Comparison of ENCODE assay signal across 10 mouse cellular contexts in the genomic region with DNA sequence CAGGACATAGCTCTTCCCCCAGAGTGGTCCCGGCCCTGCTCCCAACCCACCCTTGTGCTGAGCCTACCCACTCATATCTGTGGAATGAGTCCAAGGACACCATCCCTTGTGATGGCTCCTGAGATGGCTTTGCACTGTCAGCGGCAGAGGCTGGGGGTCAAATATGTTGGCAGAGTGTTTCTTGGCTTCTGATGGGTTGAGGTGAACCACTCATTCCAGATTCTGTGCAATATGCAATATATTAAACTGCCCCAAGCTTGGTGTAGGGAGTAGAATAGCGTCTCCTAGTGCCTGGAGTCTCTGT. TPM values are rescaled to one million over a fixed set of nuclear protein-coding genes. Genes with fewer than 3 reads are reported as not detected.
DNase-seq lines count a peak whose midpoint lies in the region; ATAC-seq lines count a peak whose summit lies in the region.
"Had no signal": no experiment of that assay in that cellular context is flagged by ENCODE, and none has a peak within 500 bp of the region (broad histone marks: within the 10 kb centered on the region; RNA-seq: fewer than 3 reads in every experiment).

No protein-coding gene starts in this region.

- WGBS in heart, embryonic 10.5 days, result 85% methylated on average over 3 of the region's 3 CpGs
- 85% methylated on average over 3 of the region's 3 CpGs for WGBS in neural tube, embryonic 12.5 days
- 93% methylated on average over 3 of the region's 3 CpGs for WGBS in midbrain, embryonic 12.5 days

- no peak for DNase-seq in heart, embryonic 10.5 days (ENCODE audit: low spot score)
- no peak for DNase-seq in heart, postnatal 36 days
- no peak for DNase-seq in neural tube, embryonic 10.5 days (ENCODE audit: extremely low spot score, low spot score)
- no peak for DNase-seq in right cerebral cortex, postnatal 10 days (ENCODE audit: low spot score in 2 of 2)
- no peak for DNase-seq in frontal cortex, adult 2 months (ENCODE audit: extremely low spot score in 1 of 2, low spot score in 1 of 2)
- DNase-seq: kidney, postnatal 4 days; liver, postnatal 0 days had no signal

- intact Hi-C loops in heart, postnatal 36 days (cut with DNase I), result no loop called here

- no peak overlapping the region for H3K9ac ChIP-seq in neural tube, embryonic 12.5 days
- no peak overlapping the region for H3K9ac ChIP-seq in midbrain, embryonic 12.5 days (replicated peaks)
- H3K9ac ChIP-seq: embryonic facial prominence, embryonic 12.5 days; liver, postnatal 0 days had no signal

- peaks cover 100% of the 10 kb centered on the region for H3K4me1 ChIP-seq in heart, embryonic 10.5 days
- peaks cover 100% of the 10 kb centered on the region for H3K4me1 ChIP-seq in neural tube, embryonic 12.5 days
- H3K4me1 ChIP-seq in midbrain, embryonic 12.5 days, result peaks cover 100% of the 10 kb centered on the region

- peak overlapping the region; percentile 87 for H3K27ac ChIP-seq in heart, embryonic 10.5 days
- peak overlapping the region; percentile 93 for H3K27ac ChIP-seq in neural tube, embryonic 12.5 days
- peak overlapping the region; percentile 93 for H3K27ac ChIP-seq in midbrain, embryonic 12.5 days (replicated peaks)
- H3K27ac ChIP-seq: embryonic facial prominence, embryonic 12.5 days had no signal

- no peak for ATAC-seq in neural tube, embryonic 12.5 days (ENCODE audit: low FRiP score, low read depth)
- no peak for ATAC-seq in midbrain, embryonic 12.5 days (ENCODE audit: low FRiP score, low read depth)
- ATAC-seq: liver, postnatal 0 days had no signal

- no peaks in the 10 kb centered on the region for H3K9me3 ChIP-seq in heart, embryonic 10.5 days
- no peaks in the 10 kb centered on the region for H3K9me3 ChIP-seq in neural tube, embryonic 12.5 days
- no peaks in the 10 kb centered on the region for H3K9me3 ChIP-seq in midbrain, embryonic 12.5 days
- H3K9me3 ChIP-seq: embryonic facial prominence, embryonic 12.5 days had no signal

- H3K4me2 ChIP-seq in neural tube, embryonic 12.5 days (replicated peaks), result peak overlapping the region; percentile 62; the same call in 1 of the 2 replicates
- no peak overlapping the region for H3K4me2 ChIP-seq in midbrain, embryonic 12.5 days (replicated peaks)
- H3K4me2 ChIP-seq: embryonic facial prominence, embryonic 12.5 days had no signal

- H3K36me3 ChIP-seq in heart, embryonic 10.5 days, result peaks cover 22% of the 10 kb centered on the region
- peaks cover 19% of the 10 kb centered on the region for H3K36me3 ChIP-seq in neural tube, embryonic 12.5 days
- peaks cover 13% of the 10 kb centered on the region for H3K36me3 ChIP-seq in midbrain, embryonic 12.5 days

- H3K27me3 ChIP-seq in heart, embryonic 10.5 days (ENCODE audit: insufficient read depth, poor library complexity, severe bottlenecking), result no peaks in the 10 kb centered on the region
- H3K27me3 ChIP-seq in neural tube, embryonic 12.5 days (replicated peaks), result no peaks in the 10 kb centered on the region
- H3K27me3 ChIP-seq in midbrain, embryonic 12.5 days, result peaks cover 13% of the 10 kb centered on the region; the same call in 1 of the 2 replicates
- H3K27me3 ChIP-seq: embryonic facial prominence, embryonic 12.5 days had no signal

- H3K4me3 ChIP-seq in heart, embryonic 10.5 days, result peak overlapping the region; percentile 39; the same call in 1 of the 2 replicates
- H3K4me3 ChIP-seq in neural tube, embryonic 12.5 days, result no peak overlapping the region
- H3K4me3 ChIP-seq in midbrain, embryonic 12.5 days, result no peak overlapping the region
- H3K4me3 ChIP-seq: embryonic facial prominence, embryonic 12.5 days had no signal

RNA-seq across cellular contexts. Expression of gene Gins2, which starts 37.5 kb away (rescaled TPM):
- polyA plus RNA-seq in heart, embryonic 10.5 days (2016; fragmentation: Nextera tagmentation; extraction: Ambion mirVana), result 106 and 125 TPM in 2 replicates
- 1 to 10 TPM in 1 of 2 experiments, under 1 TPM in 1; 0.86 to 1.7 TPM for total RNA-seq in heart, postnatal 36 days (2021)
- 53.4 and 54.7 TPM in 2 replicates for polyA plus RNA-seq in neural tube, embryonic 12.5 days (2016; fragmentation: Nextera tagmentation; extraction: Ambion mirVana)
- 73.7 and 84.8 TPM in 2 replicates for polyA plus RNA-seq in midbrain, embryonic 12.5 days (2016; fragmentation: Nextera tagmentation; extraction: Ambion mirVana)
- 3.1 and 3.2 TPM in 2 replicates for polyA plus RNA-seq in frontal cortex, adult 2 months (2012; rRNA removed)

Comparison
In these comparisons a context has a peak if more than half of its experiments do, and no peak if none do; other contexts are left out.
1. RNA of gene Gins2, which starts 37.5 kb away (polyA plus RNA-seq): 106 to 125 TPM in heart, embryonic 10.5 days, 73.7 to 84.8 TPM in midbrain, embryonic 12.5 days and 53.4 to 54.7 TPM in neural tube, embryonic 12.5 days; 3.1 to 3.2 TPM in frontal cortex, adult 2 months; every median in the first group is over 10 times any median in the second.
2. Peak in every context shown above with its lines, with median percentiles within 50 percentile points of each other: H3K27ac ChIP-seq.